Mouse (Mus musculus) mammary gland, adult 2 months (tissue): ENCODE results near the gene Fras1. TPM values are rescaled to one million over a fixed set of nuclear protein-coding genes. Genes with fewer than 3 reads are reported as not detected.

Experiments used
- polyA plus RNA-seq: library from polyadenylated mRNA; depleted of rRNA; stranded (reverse); fragments of >200 nt; gene quantifications from 2 replicates; pipeline ENCODE4 v1.2.3, GENCODE M21; 2012; ENCODE audit warnings: low replicate concordance; rRNA removed

Gene Fras1
- polyA plus RNA-seq: 0.30 and 0.37 TPM in 2 replicates

DNA sequence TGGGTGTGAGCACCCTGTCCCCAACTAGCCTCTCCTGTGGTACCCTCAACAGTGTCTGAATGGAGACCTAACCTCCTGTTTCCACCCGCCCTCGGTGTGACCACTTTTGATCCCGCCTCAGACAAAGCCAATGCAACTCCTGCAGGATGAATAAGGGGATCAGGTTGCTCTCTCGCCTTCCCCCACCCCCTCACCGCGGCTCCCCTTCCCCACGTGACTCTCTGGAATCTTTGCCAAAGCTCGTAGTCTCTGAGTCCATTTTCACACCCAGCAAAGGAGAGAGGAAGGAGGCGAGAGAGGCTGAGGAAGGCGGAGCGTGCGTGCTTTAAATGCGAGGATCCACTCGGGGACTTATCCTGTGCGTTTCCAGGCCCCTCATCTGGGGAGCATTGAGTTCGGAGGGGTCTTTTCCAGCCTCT, at the start of gene Fras1:
Fras1 (plus strand) TSS at position 389 of the 419 bp plus-strand sequence.

DNA sequence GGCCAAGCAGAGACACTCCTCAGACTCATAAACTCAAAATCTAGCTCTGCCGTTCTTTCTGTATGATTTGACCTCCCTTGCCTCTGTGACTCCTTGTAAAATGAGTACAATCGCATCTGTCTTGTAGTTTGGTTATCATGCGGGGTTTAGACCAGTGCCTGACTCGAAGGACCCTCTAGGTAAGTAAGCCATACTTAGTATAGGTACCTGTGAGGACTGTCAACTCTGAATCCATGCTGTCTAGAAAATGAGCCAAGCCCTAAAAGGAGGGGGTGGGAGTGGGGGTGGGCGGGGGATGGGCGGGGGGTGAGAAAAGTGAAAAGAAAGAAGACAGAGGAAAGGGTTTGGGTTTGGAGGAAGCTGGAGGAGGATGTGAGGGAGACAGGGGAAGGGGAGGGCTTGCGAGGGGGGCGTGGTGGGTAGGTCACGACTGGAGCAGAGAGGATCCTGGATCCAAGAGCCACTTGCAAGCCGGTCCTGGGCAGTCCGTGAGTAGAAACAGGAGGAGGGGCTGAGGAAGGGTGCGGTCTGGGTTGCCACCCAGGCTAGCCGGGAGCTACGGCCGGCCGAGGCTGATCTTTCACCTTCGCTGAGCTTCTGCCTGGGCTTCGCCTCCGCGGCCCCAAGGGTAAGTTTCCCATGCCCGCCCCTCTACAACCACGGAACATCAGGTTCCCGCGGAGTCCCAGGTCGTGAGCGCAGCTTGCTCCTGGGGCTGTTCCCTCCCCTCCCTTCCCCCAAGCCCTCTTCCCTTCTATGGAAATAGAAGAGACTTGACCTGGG, 419.4 kb downstream of the Fras1 start, which contains the start of gene Anxa3:
Anxa3 (plus strand) TSS at position 404 of the 783 bp plus-strand sequence.

Other genes starting within 250 kb of the Fras1 start
- gene Cnot6l, start 209.8 kb upstream of the Fras1 start, polyA plus RNA-seq: 4.0 and 13.2 TPM in 2 replicates
- gene Mrpl1, start 164.5 kb upstream of the Fras1 start, polyA plus RNA-seq: 1.4 and 3.4 TPM in 2 replicates